Mouse (Mus musculus): ENCODE data around the gene BC034090.

Gene BC034090

DNA sequence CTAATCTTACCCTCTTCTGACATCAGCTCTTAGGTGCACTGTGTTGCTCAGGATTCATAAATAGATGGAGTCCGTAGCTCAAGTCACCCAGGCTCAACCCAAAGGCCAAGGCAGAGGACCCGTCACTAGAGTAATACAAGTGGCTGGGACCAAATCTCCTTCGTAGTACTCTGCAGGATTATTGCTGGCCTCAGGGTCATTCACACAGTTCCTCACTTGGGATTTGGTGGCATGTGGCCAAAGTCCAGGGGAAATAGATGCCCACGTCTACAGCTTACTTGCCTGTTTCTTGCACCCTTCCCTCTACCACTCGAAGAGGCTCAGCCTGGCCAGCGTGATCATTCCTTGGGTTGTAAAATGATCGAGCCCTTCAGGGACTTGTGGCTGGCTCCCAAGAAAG lies 30.3 kb downstream of the BC034090 start:
- DNase-seq = no peak

DNA sequence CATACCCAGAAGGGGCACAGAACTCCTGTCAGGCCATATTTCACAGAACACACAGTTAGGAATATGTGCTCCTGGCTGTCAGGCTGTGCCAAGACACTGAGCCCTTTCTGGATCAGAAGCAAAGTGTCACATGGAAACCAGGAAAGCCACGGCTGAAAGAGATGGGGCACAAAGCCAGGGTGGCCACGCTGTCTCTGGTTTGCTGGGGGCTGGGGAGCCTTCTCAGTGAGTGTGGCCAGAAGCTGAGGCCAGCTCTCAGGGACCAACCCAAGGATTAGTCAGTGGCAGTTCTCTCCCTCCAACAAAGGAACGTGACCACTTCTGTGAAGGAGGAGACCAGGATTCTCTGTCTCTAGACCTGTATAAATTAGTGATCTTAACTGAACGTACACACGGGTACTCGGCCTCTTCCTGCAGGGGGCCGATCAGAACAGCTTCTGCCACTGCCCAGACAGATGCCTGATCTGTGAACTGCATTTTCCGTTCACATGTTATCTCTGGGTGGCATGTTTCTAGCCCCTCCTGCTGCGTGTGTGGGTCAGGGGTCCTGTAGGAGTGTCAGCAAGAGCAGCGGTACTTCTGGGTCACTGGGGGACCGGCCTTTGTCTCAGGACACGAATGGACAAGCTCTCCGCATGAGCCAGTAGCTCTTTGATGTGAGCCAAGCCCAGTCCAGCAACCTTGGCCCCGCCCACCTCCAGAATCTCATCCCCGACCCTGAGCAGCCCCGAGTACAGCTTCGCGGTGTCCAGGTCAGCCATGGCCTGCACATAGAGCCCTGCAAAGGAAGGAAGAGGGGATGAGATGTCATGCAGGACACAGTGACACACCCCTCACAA lies 31.1 kb downstream of the BC034090 start:
- DNase-seq = no peak

DNA sequence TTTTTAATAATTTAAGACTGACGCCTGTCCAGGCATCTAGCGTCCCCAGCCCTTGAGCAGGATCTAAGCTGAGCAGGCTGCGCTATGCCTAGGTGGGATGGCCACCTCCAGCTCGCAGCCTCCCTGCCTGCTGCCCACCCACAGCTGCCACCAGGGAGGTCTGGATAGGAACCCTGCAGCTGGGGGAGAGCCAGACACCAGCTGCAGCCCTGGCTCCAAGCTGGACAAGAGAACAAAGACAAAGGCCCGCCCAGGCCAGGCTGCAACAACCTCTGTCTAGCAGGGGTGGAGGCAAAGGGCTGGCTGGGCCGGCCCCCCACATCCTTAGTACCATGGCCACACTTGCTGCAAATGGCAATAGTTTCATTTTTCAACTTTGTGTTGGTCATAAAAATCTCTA lies 31.8 kb downstream of the BC034090 start:
- peak; percentile 32 for DNase-seq

DNA sequence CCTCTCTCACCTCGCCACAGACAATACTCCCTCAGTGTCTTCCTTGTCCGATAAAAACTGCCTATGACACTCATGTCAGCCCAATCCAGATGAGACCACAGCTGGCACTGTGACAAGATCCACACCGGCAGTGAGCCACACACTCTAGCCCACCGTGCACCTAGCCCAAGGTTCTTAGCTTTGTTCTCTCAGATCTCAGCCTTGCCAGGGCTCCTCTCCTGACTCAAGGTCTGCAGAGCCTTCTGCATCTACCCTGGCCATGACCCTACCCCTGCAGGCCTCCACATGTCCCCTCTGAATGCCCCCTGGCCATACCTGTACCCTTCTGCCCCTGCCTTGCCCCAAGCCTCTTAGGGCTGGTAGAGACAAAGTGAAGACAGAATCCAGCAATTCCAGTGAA lies 32.2 kb downstream of the BC034090 start:
- no peak for DNase-seq

DNA sequence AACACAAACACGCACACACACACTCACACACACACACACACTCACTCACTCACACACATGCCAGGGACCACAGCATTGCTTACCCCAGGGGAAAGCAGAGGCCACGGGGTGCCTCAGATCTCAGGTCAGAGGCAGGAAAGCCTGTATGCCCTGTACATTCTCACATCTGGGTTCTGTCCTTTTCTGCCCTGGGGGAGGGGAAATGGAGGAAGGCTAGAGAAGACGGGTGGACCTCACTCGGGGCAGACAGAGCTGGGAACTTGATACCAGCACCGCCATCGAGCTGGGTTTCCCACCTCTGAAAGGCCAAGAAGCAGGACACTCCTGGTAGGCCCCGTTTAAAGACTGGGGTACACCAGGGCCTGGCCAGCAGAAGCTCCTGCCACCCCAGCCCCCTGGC lies 33.2 kb downstream of the BC034090 start:
- DNase-seq = peak; percentile 34

DNA sequence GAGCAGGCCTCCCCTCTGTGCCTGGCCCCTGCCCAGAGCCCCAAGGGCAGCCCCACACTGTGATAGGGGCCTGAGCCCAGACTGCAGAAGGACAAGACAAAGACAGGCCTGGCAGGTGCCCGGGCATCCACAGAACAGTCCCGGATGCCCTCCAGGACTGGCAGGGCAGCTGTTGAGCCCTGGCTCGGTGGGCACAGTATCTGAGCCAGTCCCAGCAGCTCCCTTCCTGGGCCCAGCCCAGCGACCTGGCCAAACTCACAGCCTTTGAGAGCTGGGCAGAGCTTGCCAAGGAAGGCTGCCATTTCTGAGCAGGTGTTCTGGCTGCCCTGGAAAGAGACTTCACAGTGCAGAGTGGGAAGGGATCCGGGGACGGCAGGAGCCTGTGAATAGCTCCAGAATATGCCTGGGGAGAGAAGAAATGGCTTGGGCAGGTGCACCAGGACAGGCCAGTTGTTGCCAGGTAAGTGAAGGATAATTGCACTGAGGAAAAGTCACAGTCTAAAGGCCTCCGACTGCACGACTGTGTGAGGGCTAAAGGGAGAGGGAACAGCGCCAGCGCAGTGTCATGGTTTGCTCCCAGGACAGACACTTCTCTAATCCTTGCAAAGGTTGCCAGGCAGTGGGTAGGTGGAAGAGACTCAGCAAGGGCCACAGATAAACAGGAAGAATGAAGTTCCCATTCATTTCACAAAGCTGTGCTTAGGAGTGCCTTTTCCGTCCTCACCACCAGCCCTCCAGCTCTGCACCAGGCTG lies 34.1 kb downstream of the BC034090 start:
- peak; percentile 80 for DNase-seq

DNA sequence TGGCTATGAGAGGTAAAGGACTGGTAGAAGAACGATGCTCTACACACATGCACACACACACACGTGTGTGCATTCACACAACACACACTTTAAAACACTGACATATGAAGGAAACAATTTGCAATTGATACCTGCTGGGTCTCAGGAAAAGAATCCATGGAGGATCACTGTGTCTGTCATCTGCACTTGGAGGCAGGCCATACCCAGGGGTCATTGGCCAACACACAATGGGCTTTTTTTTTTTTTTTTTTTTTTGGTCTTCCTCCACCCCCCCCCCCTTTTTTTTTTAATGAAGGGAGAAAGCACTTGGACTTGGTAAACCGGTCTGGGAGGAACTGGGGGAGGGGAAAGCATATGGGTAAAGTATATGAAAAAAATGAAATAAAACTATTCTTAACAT lies 36.4 kb downstream of the BC034090 start:
- no peak for DNase-seq

DNA sequence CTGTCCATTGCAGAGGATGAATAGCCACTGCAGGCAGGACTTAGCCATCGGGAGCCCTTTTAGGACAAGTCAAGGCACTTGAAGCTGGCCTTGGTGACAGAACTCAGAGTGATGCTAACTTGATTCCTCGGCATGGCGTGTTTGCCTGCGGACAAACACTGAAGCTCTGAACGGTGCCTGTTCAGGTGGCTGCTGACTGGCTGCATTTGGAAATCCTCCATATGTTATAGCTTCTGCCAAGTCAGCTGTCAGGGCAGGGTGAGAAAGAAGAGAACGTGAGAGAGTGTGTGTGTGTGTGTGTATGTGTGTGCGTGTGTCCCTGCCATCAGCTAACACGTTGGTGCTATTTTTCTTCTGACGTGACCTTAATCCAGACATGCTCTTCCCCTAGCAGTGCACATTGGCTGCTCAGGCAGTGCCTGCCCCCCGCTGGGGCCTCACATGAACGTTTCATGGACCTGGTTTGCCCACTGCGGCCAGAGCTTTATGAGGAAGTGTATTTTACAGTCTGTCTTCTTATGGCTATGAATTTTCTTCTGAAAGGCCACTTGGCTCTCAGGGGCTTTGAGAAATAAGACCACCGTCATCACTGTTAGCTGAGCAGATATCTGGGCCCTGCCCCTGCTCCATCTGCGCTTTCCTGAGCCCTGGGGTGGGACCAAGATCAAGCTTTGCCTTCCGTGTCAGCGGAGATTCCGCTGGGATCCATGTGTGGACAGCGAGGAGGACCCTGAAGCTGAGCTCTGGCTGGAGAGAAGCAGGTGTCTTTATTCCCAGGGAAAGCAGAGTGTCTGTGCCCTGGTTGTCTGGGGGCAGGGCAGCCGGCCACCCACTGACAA lies 38.2 kb downstream of the BC034090 start:
- DNase-seq = peak; percentile 39

DNA sequence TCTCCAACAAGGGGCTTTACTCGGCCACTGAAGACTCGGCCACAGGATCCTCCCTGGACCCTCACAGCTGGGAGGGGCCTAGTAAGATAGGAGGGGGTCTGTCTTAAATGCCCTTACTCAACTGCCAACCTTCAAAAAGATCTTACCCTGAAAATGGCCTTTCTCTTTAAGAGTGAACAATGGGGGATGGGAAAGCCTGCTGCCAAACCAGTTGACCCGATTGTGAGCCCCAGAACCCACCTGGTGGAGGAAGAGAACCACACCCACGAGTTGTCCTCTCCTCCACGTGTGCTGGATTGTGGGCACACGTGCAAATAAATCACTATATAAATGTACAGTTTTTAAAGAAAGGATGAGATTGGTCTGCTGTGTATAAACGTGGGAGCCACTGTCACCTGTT lies 38.9 kb downstream of the BC034090 start:
- DNase-seq = no peak

DNA sequence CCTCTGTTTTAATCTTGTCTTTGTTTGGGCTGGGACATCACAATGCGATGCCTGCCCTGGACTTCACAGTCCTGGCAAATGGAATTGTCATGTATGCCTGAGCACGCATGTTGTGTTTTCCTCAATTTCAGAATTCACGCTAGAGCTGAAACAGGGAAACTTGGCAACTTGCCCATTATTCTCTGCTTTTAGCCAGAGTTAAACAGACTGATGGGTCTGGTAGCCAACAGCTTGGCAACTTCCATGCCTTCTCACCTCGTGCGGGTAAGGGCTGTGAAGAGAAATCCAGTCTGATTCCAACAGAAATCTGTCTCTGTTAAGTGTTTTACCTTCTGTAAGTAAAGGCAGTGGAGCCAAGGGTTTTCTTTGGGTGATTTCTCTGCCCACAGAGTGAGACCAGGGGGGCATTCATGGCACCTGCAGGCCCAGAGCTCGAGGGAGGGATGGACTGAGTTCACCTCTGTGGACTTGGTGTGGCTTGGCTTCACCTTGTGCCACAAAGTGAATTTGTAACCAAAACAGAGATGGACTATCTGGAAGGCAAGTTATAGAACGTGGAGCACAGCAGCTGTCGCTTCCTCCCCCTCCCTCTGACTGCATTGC lies 39.6 kb downstream of the BC034090 start:
- peak; percentile 60 for DNase-seq

DNA sequence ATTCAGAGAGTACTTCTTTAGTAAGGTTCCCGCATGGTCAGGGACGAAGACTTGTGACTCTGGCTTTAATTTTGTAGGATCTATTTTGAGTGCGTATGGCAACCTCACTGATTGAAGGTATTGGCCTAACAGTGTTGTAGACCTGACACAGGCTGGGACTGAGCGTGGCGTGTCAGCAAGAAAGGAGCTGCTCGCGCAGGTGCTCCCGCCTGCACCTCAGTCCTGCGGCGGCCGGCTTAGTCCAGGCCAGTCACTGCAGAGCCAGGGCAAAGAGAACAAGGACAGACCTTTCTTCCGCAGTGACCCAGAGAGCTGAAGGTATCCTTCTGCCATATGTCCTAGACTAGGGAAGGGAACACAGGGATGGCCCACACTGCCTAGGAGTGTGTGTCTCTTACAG lies 40.3 kb downstream of the BC034090 start:
- no peak for DNase-seq

DNA sequence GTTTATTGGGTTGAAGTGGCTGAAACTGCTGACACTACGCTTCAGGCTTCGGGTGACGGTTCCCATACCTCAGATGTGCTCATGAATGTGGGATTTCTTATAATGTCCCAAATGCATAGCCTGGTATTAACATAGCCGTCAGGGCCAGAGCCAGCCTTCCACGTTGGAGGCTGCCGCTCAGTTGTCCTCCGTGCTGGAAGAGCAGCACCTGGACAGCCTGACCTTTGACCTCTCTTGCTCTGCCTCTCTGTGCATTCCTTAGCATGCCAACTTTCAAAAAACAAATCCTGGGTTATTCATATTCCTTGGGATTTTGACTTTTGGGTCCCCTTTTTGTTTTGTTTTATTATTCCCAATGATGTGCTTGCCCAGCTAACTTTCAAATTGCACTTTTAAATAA lies 41.1 kb downstream of the BC034090 start:
- DNase-seq = no peak

DNA sequence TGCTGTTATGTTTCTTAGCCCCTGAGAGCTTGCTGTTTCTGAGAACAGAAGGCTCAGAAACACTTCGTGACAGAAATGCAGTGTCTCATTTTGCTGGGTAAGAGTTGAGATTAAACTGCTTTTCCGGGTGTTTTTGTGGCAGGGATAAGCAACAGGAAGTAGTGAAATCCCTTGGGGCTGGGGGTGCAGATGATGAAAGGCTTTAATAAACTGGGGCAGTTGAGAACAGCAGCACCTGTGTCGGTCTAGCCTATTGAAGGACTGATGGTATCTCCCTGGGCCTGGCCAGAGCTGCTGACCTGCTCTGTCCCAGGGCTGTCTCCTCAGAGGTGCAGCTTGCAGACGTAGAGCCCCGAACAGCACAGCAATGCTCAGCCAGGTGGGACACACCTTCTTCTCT lies 41.8 kb downstream of the BC034090 start:
- no peak for DNase-seq

DNA sequence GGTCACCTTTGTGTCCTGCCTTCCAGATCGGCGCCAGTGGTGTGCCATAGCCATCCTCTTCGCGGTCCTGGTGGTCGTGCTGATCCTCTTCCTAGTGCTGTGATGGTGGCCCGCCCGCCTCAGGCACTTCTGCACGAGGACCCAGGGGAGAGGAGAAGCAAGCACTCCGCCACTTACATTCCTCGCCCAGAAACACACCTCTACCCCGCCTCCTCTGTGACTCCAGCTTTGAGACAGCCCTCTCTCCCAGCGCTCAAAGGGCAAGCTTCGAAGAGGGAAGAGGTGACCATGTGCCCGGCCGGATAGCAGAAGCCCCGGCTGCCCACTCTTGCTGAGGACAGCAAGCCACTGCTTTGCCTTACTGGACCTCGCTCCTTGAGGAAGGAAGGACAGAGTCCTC lies 42.3 kb downstream of the BC034090 start:
- DNase-seq = no peak

DNA sequence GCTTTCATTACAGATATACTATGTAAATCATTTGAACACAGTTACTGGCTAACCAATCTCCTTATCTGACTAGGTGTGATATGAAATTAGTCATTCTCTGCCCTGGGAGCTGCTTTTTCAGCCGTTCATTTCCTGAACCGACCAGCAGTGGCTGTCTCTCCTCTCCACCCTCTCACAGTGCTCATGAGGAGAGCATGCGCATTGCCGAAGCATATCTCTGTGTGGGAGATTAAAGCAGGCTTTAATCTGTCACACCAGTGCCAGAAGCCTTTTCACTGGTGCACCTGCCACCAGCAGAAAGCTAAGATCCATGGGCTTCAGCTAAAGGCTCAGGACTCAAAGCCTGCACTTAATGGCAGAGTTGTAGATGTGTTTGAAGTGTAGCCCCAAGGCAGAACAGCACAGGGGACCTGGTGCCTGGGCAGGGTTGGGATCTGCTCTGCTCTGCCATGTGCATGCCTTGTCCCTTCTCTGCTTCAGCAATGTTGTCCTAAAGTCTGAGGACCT lies 42.8 kb downstream of the BC034090 start:
- DNase-seq = no peak

DNA sequence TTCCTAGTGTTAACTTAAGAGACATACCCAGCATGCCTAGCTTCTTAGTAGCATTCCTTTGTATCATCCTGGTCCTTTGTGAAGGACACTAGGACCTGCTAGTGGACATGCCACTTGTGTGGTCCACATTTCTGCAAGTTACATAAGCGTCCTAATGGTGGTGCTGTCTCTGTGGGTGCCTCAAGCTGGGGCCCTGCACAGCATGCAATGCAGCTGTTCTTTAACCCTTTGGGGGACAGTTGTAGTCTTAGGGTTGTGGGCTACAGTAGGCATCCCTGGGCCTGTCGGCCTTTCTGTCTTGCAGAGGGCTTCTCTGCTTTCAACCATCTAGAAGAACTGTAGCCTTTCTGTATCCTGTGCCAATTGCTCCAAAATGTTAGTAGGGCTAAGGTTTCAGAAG lies 43.3 kb downstream of the BC034090 start:
- DNase-seq = no peak

DNA sequence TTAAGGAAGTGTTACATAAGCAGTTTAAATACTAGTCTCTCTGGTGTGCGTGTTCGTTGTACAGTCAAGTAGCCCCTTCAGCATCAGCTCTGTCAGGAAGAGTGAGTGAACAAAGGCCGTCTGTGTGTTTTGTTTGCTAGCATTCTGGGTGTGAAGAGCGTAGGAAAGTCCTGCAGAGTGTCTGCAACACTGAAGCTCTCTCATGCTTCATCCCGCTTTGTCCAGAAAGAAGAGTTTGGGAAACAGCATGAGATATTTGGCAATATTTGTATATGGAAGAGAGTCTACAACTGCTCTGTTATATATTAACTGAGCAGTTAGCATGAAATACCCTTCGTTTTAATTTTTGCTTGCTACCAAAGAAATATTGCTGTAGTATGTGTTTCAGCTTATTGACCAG lies 44.7 kb downstream of the BC034090 start:
- no peak for DNase-seq

DNA sequence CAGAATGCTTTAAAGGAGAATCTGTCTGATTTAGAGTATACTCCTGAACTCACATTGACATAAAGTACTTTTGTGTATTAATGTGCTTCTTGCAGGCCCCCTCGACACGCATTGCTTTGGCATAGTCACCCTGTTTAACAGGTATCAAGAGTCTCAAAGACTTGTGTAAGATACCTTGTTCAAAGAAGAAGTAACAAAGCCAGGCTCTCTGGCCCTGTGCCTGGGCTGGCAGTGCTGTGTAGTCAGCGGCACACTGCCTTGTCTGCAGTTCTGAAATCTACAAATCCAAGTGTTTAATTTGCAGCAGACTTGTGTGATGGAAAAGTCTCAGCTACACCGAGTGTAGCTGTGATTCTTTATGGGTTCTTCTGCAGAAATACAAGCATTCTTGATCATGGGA lies 47.6 kb downstream of the BC034090 start:
- DNase-seq = no peak

DNA sequence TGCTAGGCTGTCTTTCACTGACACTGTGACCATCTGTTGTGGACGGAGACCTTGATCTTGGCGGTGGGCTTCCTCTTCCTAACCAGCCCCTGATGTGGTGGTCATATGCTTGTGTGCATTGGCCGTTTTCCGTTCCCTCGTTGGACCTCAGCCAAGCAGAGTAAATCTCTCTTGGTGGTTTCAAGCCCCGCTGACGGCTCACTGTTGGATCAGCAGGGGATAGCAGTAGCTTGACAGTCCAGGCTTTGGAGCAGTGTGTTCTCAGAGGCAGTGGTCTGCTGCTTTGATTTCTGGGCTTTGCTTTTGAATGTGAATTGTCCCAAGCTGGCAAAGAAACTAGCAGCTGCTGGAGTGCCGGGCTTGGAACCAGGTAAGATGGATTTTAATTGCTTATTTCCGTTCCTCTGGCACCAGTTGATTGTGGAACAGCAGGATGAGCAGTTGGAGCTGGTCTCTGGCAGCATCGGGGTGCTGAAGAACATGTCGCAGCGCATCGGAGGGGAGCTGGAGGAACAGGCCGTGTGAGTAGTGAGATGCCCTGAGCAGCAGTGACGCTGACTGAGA lies 51.4 kb downstream of the BC034090 start:
- peak; percentile 70 for DNase-seq

DNA sequence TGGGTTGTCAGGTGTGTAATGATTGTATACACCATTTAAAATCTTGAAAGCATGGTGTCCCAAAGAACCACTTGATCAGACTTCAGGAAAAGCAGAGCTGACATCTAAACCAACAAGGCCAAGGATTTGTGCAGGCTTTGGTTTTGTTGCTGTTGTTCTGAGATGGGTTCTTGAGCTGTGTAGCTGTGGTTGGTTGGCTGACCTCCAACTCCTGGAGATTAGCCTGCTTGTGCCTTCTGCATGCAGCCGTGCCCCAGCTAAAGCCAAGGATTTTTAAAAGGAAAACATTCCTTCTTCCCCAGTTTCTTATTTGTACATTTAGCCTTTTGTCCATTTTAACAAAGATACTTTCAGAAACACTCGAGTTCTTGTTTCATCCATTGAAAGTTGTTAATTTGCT lies 52.6 kb downstream of the BC034090 start:
- peak; percentile 66 for DNase-seq

DNA sequence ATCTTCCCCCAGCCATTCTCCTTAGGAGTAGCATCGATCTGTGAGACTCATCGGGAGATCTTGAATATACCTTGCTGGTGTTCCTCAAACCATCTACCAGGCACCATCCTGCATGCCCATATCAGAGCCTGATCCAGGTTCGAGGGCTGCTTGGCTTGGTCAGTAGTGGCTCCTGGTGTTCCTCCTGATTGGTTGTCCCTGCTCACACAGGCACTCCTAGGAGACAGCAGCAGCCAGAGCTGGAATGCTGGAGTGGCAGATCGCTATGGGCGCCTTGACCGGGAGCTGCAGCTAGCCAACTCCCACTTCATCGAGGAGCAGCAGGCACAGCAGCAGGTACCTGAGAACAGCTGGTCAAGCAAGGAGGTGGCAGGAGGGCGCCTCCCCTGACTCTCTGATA lies 53.0 kb downstream of the BC034090 start:
- DNase-seq = no peak

DNA sequence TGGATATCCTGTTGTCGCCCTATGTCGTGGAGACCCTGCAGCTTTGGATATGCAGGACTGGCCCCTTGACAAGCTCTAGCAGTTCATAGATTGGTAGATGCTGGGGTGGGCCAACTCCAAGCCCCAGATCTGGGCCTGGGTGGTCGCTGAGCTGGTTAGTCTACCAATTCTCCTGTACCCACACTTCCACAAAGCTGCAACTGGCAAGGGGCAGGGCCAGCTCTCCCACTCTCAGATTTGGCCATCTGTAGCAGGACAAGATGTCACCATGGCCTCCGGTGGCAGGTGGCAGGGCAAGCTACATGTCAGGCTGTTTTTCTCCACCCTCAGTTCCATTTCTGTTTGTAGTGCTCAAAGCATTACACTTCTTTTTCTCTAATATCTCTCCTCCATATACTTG lies 55.6 kb downstream of the BC034090 start:
- DNase-seq = no peak

DNA sequence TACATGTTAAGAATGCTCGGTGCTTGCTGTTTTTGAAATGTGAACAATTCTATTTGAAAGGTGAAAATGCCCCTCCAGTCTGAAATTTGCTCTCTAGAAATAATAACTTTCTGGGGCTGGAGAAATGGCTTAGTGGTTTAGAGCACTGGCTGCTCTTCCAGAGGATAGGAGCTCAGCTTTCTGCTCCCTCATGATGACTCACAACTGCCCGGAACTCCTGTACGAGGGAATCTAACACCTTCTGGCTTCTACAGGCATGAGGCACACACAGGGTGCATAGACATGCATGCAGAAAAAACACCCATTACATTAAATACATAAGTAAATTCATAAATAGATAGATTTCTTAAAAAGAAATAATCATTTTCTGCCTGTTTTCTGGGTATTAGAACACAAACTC lies 60.1 kb downstream of the BC034090 start:
- no peak for DNase-seq

Data from cerebellum, adult 11-12 months (tissue).